ENCODE assay signal across 14 mouse cellular contexts in genomic region chr6:15257893-15258292, GRCm38 (mm10).
DNase-seq lines count a peak whose midpoint lies in the region; ATAC-seq lines count a peak whose summit lies in the region.
"Had no signal": no experiment of that assay in that cellular context is flagged by ENCODE, and none has a peak within 500 bp of the region (broad histone marks: within the 10 kb centered on the region; RNA-seq: fewer than 3 reads in every experiment).

No protein-coding gene starts in this region.

- H3K9me3 ChIP-seq in heart, embryonic 13.5 days, result no peaks in the 10 kb centered on the region
- no peaks in the 10 kb centered on the region for H3K9me3 ChIP-seq in lung, embryonic 16.5 days (ENCODE audit: control insufficient read depth, low read length)
- no peaks in the 10 kb centered on the region for H3K9me3 ChIP-seq in hindbrain, embryonic 16.5 days (ENCODE audit: control insufficient read depth, low read length)
- H3K9me3 ChIP-seq in stomach, embryonic 15.5 days, result no peaks in the 10 kb centered on the region
- H3K9me3 ChIP-seq: embryonic facial prominence, embryonic 12.5 days; liver, embryonic 13.5 days had no signal

- H3K36me3 ChIP-seq in heart, embryonic 13.5 days, result no peaks in the 10 kb centered on the region
- H3K36me3 ChIP-seq in lung, embryonic 16.5 days (ENCODE audit: control insufficient read depth, insufficient read depth, low read length), result no peaks in the 10 kb centered on the region
- H3K36me3 ChIP-seq in hindbrain, embryonic 16.5 days (ENCODE audit: control insufficient read depth, insufficient read depth, low read length), result no peaks in the 10 kb centered on the region
- no peaks in the 10 kb centered on the region for H3K36me3 ChIP-seq in stomach, embryonic 15.5 days
- H3K36me3 ChIP-seq: embryonic facial prominence, embryonic 12.5 days; liver, embryonic 13.5 days had no signal

- 54% methylated on average over 6 of the region's 6 CpGs for WGBS in heart, embryonic 13.5 days
- 30% methylated on average over 6 of the region's 6 CpGs for WGBS in lung, embryonic 16.5 days
- WGBS in hindbrain, embryonic 16.5 days, result 37% methylated on average over 6 of the region's 6 CpGs
- 31% methylated on average over 6 of the region's 6 CpGs for WGBS in stomach, embryonic 15.5 days

- H3K27ac ChIP-seq in heart, embryonic 13.5 days (replicated peaks), result peak overlapping the region; percentile 68
- H3K27ac ChIP-seq in lung, embryonic 16.5 days (ENCODE audit: low read length), result no peak overlapping the region
- H3K27ac ChIP-seq in hindbrain, embryonic 16.5 days (ENCODE audit: low read depth, low read length), result no peak overlapping the region
- H3K27ac ChIP-seq in stomach, embryonic 15.5 days, result no peak overlapping the region
- H3K27ac ChIP-seq: embryonic facial prominence, embryonic 12.5 days; kidney, postnatal 0 days; liver, embryonic 13.5 days had no signal

- no peak for DNase-seq in heart, postnatal 4 days
- no peak for DNase-seq in lung, postnatal 14 days
- DNase-seq in left cerebral cortex, adult 9 months (ENCODE audit: low spot score in 2 of 2), result no peak
- DNase-seq in right cerebral cortex, postnatal 25 days, result no peak
- DNase-seq: cerebellum, adult 9-10 months; liver, embryonic 13.5 days; thymus, postnatal 4 days had no signal

- H3K9ac ChIP-seq in heart, embryonic 13.5 days, result no peak overlapping the region
- no peak overlapping the region for H3K9ac ChIP-seq in lung, embryonic 16.5 days (ENCODE audit: low read length)
- H3K9ac ChIP-seq in hindbrain, embryonic 16.5 days (ENCODE audit: low read depth, low read length), result no peak overlapping the region
- H3K9ac ChIP-seq in stomach, embryonic 15.5 days, result no peak overlapping the region
- H3K9ac ChIP-seq: embryonic facial prominence, embryonic 12.5 days; liver, embryonic 13.5 days had no signal

- peak overlapping the region; percentile 23; the same call in 1 of the 2 replicates for H3K4me3 ChIP-seq in heart, embryonic 13.5 days
- 0 out of 2 replicates have a peak overlapping the region, but pooled peaks have one; percentile 0 for H3K4me3 ChIP-seq in lung, embryonic 16.5 days (ENCODE audit: low read length)
- H3K4me3 ChIP-seq in hindbrain, embryonic 16.5 days (ENCODE audit: low read length), result no peak overlapping the region
- H3K4me3 ChIP-seq in stomach, embryonic 15.5 days (replicated peaks), result no peak overlapping the region
- H3K4me3 ChIP-seq: embryonic facial prominence, embryonic 12.5 days; liver, embryonic 13.5 days had no signal

- peak overlapping the region; percentile 60 for H3K4me2 ChIP-seq in heart, embryonic 13.5 days
- peak overlapping the region; percentile 31 for H3K4me2 ChIP-seq in lung, embryonic 16.5 days (ENCODE audit: low read depth, low read length)
- H3K4me2 ChIP-seq in hindbrain, embryonic 16.5 days (ENCODE audit: low read length), result peak overlapping the region; percentile 40
- peak overlapping the region; percentile 34; the same call in 1 of the 2 replicates for H3K4me2 ChIP-seq in stomach, embryonic 15.5 days
- H3K4me2 ChIP-seq: embryonic facial prominence, embryonic 12.5 days; liver, embryonic 13.5 days had no signal

- peaks cover 14% of the 10 kb centered on the region for H3K4me1 ChIP-seq in heart, embryonic 13.5 days
- H3K4me1 ChIP-seq in lung, embryonic 16.5 days (replicated peaks; ENCODE audit: control insufficient read depth, insufficient read depth, low read length), result peaks cover 7% of the 10 kb centered on the region; the same call in 1 of the 2 replicates
- peaks cover 4% of the 10 kb centered on the region; the same call in 1 of the 2 replicates for H3K4me1 ChIP-seq in hindbrain, embryonic 16.5 days (ENCODE audit: control insufficient read depth, insufficient read depth, low read depth, low read length)
- H3K4me1 ChIP-seq in stomach, embryonic 15.5 days, result no peaks in the 10 kb centered on the region
- H3K4me1 ChIP-seq: embryonic facial prominence, embryonic 12.5 days; liver, embryonic 13.5 days had no signal

- H3K27me3 ChIP-seq in heart, embryonic 13.5 days (replicated peaks), result no peaks in the 10 kb centered on the region
- no peaks in the 10 kb centered on the region for H3K27me3 ChIP-seq in lung, embryonic 16.5 days (ENCODE audit: control insufficient read depth, insufficient read depth, low read depth, low read length)
- no peaks in the 10 kb centered on the region for H3K27me3 ChIP-seq in hindbrain, embryonic 16.5 days (replicated peaks; ENCODE audit: control insufficient read depth, insufficient read depth, low read length)
- no peaks in the 10 kb centered on the region for H3K27me3 ChIP-seq in stomach, embryonic 15.5 days (replicated peaks)
- H3K27me3 ChIP-seq: embryonic facial prominence, embryonic 12.5 days; liver, embryonic 13.5 days had no signal

- no peak for ATAC-seq in heart, embryonic 13.5 days (ENCODE audit: extremely low read depth, insufficient number of reproducible peaks, low FRiP score, low TSS enrichment)
- no peak for ATAC-seq in lung, embryonic 16.5 days (ENCODE audit: low read depth)
- no peak for ATAC-seq in hindbrain, embryonic 16.5 days
- no peak for ATAC-seq in stomach, embryonic 15.5 days (ENCODE audit: insufficient read depth, low FRiP score, low read depth)
- ATAC-seq: activated CD4-positive, CD25-positive, alpha-beta regulatory T cell, adult 4 months had no signal

Comparison
In these comparisons a context has a peak if more than half of its experiments do, and no peak if none do; other contexts are left out.
1. H3K4me3 ChIP-seq: peak in heart, embryonic 13.5 days (single experiment) and lung, embryonic 16.5 days (single experiment); none in hindbrain, embryonic 16.5 days (single experiment) and stomach, embryonic 15.5 days (single experiment).
2. Peak in every context shown above with its lines, with median percentiles within 50 percentile points of each other: H3K4me2 ChIP-seq.